Mouse (Mus musculus) kidney, adult 9 months (tissue): ENCODE measurements around the gene St8sia4.
"Not testable (repeated sequence)": the region's sequence is repeated elsewhere in the genome, so short reads cannot be mapped to it uniquely, and the experiment has no call there.

ENCODE experiments used
- DNase-seq: peaks from one replicate; pipeline ENCODE4 v3.0.0; 2022

The St8sia4 gene

GRCm38 (mm10) chr1:95591101-95591500 lies 76.3 kb downstream of the St8sia4 start:
- no peak for DNase-seq

DNA sequence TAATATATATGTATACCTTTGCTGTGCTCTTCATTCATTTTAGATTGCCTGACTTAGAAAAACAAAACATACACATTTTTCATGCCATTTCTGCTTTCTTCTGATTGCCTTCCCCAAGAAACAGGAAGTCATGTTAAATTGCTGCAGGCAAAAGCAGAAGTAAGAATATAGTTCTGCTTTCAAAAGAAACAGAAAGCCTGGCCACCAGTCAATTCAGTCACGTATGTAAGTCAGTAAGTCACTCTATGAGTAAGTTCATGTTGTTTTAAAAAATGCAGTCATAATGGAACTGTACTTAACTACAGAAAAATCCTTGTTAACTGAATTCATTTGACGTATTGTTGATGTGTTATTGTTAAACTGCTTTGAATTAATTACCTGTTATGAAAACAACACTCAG lies 77.3 kb downstream of the St8sia4 start:
- DNase-seq, result peak; percentile 18

DNA sequence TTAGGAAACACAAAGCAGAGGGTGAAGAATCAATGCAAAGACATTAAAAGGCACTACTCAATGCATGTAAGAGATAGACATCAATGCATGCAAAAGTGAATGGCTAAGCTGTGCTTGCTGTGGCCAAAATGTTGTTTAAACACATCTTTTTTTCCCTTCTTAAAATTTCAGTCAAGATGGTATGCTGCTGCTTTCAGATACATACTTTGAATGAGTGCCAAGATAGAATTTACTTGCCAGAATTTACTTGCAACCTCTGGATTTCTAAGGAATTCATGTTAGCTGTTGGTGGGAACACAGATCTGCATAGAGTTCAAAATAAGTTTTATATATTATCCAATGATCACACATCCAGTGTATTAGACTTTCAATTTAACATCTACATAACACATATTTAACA lies 77.9 kb downstream of the St8sia4 start:
- no peak for DNase-seq

DNA sequence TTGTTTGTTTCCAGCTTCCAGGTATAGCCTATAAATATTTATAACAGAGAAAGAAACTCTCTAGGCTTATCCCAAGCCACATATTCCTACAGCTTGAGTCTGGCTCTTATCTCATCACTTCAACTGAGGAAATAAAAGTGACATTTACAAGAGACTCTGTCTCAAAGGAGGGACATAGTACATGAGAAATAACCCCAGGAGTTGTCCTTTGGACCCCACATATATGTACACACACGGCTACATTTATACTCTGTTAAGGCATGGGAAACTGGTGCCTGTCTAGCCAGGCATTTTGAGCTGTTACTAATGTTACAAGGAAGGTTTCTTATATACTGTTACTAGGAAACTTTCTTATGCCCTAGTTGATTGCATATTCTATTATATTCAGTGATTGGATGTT lies 84.1 kb downstream of the St8sia4 start:
- no peak for DNase-seq

DNA sequence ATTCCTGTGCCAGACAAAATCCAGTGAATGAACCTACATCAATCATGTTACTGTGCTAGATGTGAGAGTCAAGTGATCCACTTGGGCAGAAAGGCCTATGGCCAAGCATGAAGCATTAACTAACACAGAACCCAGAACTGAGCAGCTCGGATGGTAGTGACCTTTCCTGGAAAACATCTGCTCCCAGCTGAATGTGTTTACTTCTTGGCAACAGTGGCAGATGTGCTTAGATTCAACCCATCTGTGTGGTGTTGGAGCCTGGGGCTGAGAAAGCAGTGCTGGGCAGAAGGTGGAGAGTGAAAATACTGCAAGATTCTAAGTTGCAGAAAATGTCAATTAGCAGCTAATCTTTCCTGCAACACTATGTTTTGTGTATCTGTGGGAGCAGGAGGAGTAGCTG lies 85.1 kb downstream of the St8sia4 start:
- DNase-seq, result no peak

GRCm38 (mm10) chr1:95572619-95573540 lies 94.5 kb downstream of the St8sia4 start:
- no peak for DNase-seq

- no peak for DNase-seq
Observed at GRCm38 (mm10) chr1:95571106-95571505, 96.3 kb downstream of the St8sia4 start.

DNA sequence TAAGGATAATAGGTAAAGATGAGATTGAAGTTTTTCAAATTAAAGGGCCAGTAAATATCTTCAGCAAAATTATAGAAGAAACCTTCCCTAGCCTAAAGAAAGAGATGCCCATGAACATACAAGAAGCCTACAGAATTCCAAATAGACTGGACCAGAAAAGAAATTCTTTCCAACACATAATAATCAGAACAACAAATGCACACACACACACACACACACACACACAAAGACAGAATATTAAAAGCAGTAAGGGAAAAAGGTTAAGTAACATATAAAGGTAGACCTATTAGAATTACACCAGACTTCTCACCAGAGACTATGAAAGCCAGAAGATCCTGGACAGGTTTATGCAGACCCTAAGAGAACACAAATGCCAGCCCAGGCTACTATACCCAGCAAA lies 112.8 kb downstream of the St8sia4 start:
- DNase-seq, result not testable (repeated sequence)

DNA sequence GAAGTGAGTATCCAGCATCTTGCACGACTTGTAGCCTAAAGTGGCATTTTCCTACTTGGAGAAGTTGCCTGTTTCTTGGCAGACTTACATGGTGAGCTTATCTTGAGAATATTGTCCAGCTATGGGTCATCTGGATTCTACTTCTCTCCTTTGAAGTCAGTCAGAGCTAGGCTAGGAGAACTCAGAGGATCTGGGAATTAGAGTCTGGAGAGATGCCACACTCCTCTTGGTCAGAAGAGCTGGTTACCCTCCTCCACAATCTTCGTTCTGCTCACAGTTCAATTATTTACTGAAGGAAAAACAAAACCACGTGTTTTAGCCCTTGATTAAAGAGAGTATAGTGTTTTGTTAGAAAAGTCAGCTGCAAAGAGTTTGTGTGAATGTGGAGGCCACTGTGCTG lies 125.9 kb downstream of the St8sia4 start:
- DNase-seq, result no peak
